Mouse (Mus musculus) heart, embryonic 13.5 days (tissue): ENCODE measurements around the gene Fmc1. TPM values are rescaled to one million over a fixed set of nuclear protein-coding genes. Genes with fewer than 3 reads are reported as not detected.
"Not testable (repeated sequence)": the region's sequence is repeated elsewhere in the genome, so short reads cannot be mapped to it uniquely, and the experiment has no call there.

ENCODE experiments used
- ATAC-seq: fragments of 200-750 bp; cut with Nextera tagmentation; 2 replicates; pipeline ENCODE4 v1.8.0; 2017; ENCODE audit warnings: moderate TSS enrichment; ENCODE audit not compliant: insufficient number of reproducible peaks, low FRiP score, low TSS enrichment; ENCODE audit errors: extremely low read depth
- H3K27ac ChIP-seq: fragments of 300-500 bp; sonication (generic); replicated peaks from 2 replicates; pipeline ENCODE4 v1.5.1; 2015; ENCODE audit warnings: moderate library complexity, mild to moderate bottlenecking, inconsistent platforms
- H3K27me3 ChIP-seq: fragments of 300-500 bp; sonication (generic); replicated peaks from 2 replicates; pipeline ENCODE4 v1.6.1; 2015; ENCODE audit warnings: mild to moderate bottlenecking, inconsistent platforms
- H3K36me3 ChIP-seq: fragments of 300-500 bp; sonication (generic); 2 replicates; pipeline ENCODE4 v1.6.1; 2015; ENCODE audit warnings: mild to moderate bottlenecking, inconsistent platforms
- H3K4me1 ChIP-seq: fragments of 300-500 bp; sonication (generic); 2 replicates; pipeline ENCODE4 v1.6.1; 2015; ENCODE audit warnings: inconsistent platforms
- H3K4me2 ChIP-seq: fragments of 300-500 bp; sonication (generic); 2 replicates; pipeline ENCODE4 v1.6.1; 2015; ENCODE audit warnings: inconsistent platforms, mild to moderate bottlenecking, moderate library complexity
- H3K4me3 ChIP-seq: fragments of 300-500 bp; sonication (generic); 2 replicates; pipeline ENCODE4 v1.5.1; 2015; ENCODE audit warnings: moderate library complexity, mild to moderate bottlenecking, inconsistent platforms
- H3K9ac ChIP-seq: fragments of 300-500 bp; sonication (generic); 2 replicates; pipeline ENCODE4 v1.6.1; 2015; ENCODE audit warnings: inconsistent platforms, mild to moderate bottlenecking, moderate library complexity
- H3K9me3 ChIP-seq: fragments of 300-500 bp; sonication (generic); 2 replicates; pipeline ENCODE4 v1.6.1; 2016; ENCODE audit warnings: inconsistent platforms
- WGBS: fragments of 180-500 bp; shearing (Covaris S2); methylation state at CpG from one replicate; pipeline ENCODE4 v1.1.7; 2015; ENCODE audit warnings: mixed read lengths; 5-methylcytosine and 5-hydroxymethylcytosine counted together
- polyA plus RNA-seq: library from polyadenylated mRNA; unstranded; fragments of >200 nt; fragmentation: Nextera tagmentation; extraction: Ambion mirVana; gene quantifications from 2 replicates; pipeline ENCODE4 v1.2.1, GENCODE M21; 2015

The Fmc1 gene
- polyA plus RNA-seq, 1 experiment from 2014 or later, result 192 TPM

DNA sequence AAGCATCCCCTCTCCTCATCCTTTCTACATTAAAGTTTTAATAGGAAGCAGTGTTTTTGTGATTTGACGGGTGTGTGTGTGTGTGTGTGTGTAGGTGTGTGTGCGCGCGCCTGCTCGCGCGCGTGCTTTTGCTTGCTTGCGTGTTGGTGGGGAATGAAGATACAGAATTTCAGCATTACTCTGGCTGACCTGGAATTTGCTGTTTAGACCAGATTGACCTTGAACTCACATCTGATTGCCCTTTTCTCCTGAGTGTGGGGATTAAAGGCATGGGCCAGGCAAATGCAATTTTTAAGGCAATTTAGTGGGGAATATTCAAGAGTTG, 2.0 kb downstream of the Fmc1 start:
- whole genome bisulfite sequencing, result 1% methylated on average over 9 of the region's 9 CpGs
- Histone ChIP-seq H3K27me3 (no peaks in the 10 kb centered on the region), H3K27ac (peak overlapping the region; percentile 99), H3K4me3 (peak overlapping the region; percentile 93), H3K4me2 (peak overlapping the region; percentile 85), H3K4me1 (peaks cover 21% of the 10 kb centered on the region), H3K9me3 (no peaks in the 10 kb centered on the region), H3K9ac (peak overlapping the region; percentile 98), H3K36me3 (peaks cover 15% of the 10 kb centered on the region)
- ATAC-seq, result no peak

DNA sequence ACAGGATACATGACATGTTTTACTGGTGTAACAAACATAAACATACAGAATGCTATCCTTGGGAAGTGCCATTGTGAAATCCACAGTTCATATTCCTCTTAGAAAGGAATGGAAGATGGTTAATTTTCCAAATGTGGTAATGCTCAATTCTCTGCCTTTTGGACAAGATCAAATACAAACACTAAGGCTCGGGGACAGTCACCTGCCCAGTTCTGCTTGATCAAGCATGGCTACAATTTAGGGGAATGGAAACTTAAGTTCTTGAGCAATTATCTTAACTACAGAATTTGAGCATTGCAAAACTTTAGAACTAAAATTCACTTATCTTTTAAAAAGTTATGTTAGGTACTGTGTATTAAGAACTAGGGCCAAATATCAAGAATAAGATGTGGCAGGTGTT, 2.5 kb downstream of the Fmc1 start:
- Histone ChIP-seq H3K27me3 (no peaks in the 10 kb centered on the region), H3K4me1 (peaks cover 21% of the 10 kb centered on the region), H3K36me3 (peaks cover 18% of the 10 kb centered on the region), H3K4me2 (peak overlapping the region; percentile 85), H3K4me3 (peak overlapping the region; percentile 93), H3K27ac (peak overlapping the region; percentile 99), H3K9me3 (no peaks in the 10 kb centered on the region), H3K9ac (peak overlapping the region; percentile 98)
- no peak for ATAC-seq
- 84% methylated on average over 1 of the region's 1 CpGs for WGBS

DNA sequence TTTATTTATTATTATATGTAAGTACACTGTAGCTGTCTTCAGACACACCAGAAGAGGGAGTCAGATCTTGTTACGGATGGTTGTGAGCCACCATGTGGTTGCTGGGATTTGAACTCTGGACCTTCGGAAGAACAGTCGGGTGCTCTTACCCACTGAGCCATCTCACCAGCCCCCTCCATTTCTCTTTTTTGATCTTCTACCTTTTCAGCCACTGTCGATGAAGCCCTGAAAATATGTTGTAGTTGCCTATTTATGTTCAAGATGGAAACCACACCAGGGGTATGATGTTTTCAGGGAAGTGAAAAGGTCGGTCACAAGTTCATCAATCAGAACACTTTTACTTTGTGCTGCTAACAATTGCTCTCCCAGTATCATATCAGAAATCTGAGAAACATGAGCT, 10.8 kb downstream of the Fmc1 start:
- H3K27ac ChIP-seq, H3K9ac ChIP-seq, ATAC-seq, H3K4me1 ChIP-seq, H3K27me3 ChIP-seq, H3K9me3 ChIP-seq, H3K4me3 ChIP-seq, H3K4me2 ChIP-seq: not testable (repeated sequence)
- WGBS, result 84% methylated on average over 5 of the region's 5 CpGs
- H3K36me3 ChIP-seq, result peaks cover 21% of the 10 kb centered on the region

DNA sequence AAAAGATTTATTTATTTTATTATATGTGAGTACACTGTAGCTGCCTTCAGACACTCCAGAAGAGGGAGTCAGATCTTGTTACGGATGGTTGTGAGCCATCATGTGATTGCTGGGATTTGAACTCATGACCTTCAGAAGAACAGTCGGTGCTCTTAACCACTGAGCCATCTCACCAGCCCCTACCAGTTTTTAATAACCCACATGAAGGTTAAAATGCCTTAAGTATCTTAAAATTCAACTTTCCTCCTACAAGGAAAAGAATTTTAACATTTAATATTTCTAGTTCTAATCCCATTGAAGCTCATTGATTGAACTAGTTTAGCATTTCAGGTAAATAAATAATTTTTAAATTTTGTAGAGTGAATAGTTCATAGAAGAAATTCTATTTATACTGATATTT, 13.7 kb downstream of the Fmc1 start:
- not testable (repeated sequence) for H3K36me3 ChIP-seq, ATAC-seq, H3K27me3 ChIP-seq, H3K4me2 ChIP-seq, H3K9me3 ChIP-seq, H3K4me3 ChIP-seq, H3K9ac ChIP-seq, H3K27ac ChIP-seq
- peaks cover 18% of the 10 kb centered on the region for H3K4me1 ChIP-seq
- WGBS, result 77% methylated on average over 2 of the region's 2 CpGs

DNA sequence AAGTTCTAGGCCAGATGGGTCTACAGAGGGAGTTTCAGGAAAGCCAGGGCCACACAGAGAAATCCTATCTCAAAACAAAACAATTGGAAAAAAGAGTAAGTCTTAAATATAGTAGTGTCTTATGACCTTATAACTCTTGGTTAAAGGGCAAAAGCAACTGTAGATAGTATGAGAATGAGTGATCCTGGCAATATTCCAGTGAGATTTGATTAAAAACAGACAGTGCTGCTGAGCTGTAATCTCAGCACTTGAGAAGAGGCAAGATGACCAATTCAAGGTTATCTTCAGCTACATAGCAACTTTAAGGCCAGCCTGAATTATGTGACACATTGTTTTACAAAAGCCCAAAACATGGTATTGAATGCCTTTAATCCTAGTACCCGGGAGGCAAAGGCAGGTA, 14.4 kb downstream of the Fmc1 start:
- Histone ChIP-seq H3K36me3 (no peaks in the 10 kb centered on the region), H3K27me3 (no peaks in the 10 kb centered on the region), H3K4me3 (no peak overlapping the region), H3K4me2 (no peak overlapping the region), H3K9ac (0 out of 2 replicates have a peak overlapping the region, but pooled peaks have one; percentile 19), H3K27ac (peak overlapping the region; percentile 80), H3K9me3 (no peaks in the 10 kb centered on the region), H3K4me1 (peaks cover 18% of the 10 kb centered on the region)
- WGBS, result 36% methylated on average over 1 of the region's 1 CpGs
- no peak for ATAC-seq

DNA sequence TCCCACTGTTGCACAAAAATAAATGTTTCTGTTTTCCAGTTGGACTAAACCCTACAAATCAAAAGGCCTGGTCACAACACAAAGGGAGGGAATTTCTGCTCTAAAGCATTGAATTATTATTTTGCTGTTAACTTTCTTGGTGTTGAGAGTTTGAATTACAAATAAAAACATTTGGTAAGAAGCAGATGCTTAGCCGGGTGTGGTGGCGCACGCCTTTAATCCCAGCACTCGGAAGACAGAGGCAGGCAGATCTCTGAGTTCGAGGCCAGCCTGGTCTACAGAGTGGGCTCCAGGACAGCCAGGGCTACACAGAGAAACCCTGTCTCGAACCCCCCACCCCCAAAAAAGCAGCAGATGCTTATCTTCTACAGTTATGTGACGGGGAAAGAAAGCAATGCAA, 15.3 kb downstream of the Fmc1 start:
- 87% methylated on average over 7 of the region's 7 CpGs for WGBS
- not testable (repeated sequence) for H3K27ac ChIP-seq, H3K36me3 ChIP-seq, H3K4me2 ChIP-seq, ATAC-seq, H3K4me3 ChIP-seq, H3K27me3 ChIP-seq, H3K9ac ChIP-seq, H3K9me3 ChIP-seq
- H3K4me1 ChIP-seq, result peaks cover 22% of the 10 kb centered on the region

DNA sequence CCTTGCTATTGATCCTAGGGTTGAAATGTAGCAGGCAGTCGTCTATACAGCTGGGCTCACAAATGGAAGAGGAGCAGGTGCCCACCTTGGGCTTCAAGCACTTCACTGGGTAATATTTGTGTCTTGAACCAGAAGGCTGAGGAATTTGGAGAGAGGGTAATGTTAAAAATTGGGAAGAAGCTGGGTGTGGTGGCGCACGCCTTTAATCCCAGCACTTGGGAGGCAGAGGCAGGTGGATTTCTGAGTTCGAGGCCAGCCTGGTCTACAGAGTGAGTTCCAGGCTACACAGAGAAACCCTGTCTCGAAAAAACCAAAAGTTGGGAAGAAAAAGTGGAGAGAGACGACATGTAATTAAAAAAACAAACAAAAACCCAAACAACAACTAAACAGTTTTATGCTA, 16.5 kb downstream of the Fmc1 start:
- ATAC-seq, H3K36me3 ChIP-seq, H3K27me3 ChIP-seq, H3K9me3 ChIP-seq: not testable (repeated sequence)
- 82% methylated on average over 6 of the region's 6 CpGs for WGBS
- Histone ChIP-seq H3K4me2 (peak overlapping the region; percentile 74), H3K27ac (peak overlapping the region; percentile 99), H3K4me1 (peaks cover 33% of the 10 kb centered on the region), H3K4me3 (peak overlapping the region; percentile 72), H3K9ac (peak overlapping the region; percentile 88)

DNA sequence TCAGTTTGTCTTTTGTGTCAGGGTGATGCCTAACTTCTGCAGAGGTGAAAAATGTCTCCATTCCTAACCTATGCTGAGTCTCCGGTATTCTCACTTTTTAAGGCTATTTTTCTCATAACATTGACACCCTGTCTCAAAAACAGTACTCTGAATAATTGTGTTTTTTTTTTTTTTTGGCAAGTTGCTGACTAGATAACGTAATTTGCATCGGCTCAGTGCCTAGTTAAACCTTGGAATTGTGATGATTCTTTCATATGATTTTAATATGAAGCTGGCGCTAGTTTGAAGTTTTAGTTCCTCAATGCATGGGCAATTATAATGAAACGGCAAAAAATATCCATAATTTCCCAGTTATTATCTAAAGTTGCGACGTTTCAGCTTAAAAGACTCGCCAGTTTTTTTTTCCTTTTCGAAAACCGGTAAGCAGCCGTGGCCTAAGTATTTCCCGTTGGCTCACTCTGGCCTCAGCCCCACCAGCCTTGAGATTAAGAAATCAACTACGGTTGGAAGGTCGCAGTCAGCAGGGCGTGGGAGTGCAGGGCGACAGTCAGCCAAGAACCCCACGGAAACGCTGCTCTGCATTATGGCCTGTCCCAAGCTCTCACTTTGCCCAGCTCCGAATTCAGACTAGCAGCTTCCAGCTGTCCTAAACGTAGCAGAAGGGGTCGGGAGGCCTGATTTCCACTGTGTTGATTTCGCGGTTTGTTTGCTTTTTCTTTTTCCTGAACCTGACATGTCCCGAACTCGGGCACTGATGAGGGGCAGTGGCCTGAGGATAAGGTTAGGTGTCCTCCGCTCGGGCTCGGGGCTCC, 17.2 kb downstream of the Fmc1 start:
- H3K4me1 ChIP-seq, result peaks cover 36% of the 10 kb centered on the region
- H3K27ac ChIP-seq, result peak overlapping the region; percentile 99
- H3K4me3 ChIP-seq, result peak overlapping the region; percentile 72
- H3K9me3 ChIP-seq, result no peaks in the 10 kb centered on the region
- H3K4me2 ChIP-seq, result peak overlapping the region; percentile 74
- no peak; the same call in 1 of the 2 replicates for ATAC-seq
- peak overlapping the region; percentile 88 for H3K9ac ChIP-seq
- 6% methylated on average over 28 of the region's 28 CpGs for WGBS
- no peaks in the 10 kb centered on the region for H3K27me3 ChIP-seq
- H3K36me3 ChIP-seq, result peaks cover 5% of the 10 kb centered on the region; the same call in 1 of the 2 replicates

DNA sequence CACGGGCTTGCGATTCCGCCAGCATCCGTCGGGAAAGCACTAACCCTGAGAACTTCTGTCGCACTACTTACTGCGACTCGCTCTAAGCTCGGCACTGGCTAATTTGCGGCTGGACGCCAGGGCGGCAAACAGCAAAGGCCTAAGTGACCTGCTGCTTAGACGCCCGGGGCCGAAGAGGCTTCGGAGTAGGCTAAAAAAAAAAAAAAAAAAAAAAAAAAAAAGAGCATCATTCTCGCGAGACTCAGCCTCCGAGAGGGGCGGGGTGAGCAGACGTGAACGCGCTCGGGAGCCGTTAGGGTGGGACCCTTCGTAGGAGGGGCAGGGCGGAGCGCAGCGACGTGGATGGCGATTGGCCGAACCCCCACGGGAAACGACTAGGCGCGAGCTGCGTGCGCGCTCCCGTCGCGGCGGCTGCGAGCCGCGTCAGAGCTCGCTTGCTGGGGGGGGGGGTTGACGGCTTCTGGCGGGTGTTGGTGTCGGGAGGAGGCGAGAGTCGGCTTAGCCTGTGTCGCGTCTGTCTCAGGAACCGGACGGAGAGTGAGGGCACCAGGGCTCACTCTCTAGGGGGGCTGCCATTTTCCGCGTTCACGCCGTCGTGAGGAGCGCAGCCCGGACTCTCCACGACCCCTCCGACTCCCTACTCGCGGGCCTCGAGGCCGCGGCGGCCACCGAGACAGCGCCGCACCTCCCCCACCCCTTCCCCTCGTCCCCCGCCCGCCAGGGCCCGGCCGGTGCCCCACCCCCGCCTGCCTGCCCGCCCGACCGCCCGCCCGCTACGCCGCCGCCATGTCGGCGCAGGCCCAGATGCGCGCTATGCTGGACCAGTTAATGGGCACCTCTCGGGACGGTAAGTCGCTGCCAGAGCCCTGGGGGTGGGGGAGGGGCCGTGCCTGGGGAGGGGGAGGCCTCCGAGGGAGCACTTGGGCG, 18.0 kb downstream of the Fmc1 start, which contains the start of gene Luc7l2:
TSS of gene Luc7l2 (plus strand) at position 273 of the 927 bp plus-strand sequence.
- Histone ChIP-seq H3K4me3 (peak within 1 kb of the TSS; percentile 72), H3K27me3 (no peaks in the 10 kb centered on the region), H3K27ac (peak within 1 kb of the TSS; percentile 99), H3K36me3 (peaks cover 12% of the 10 kb centered on the region), H3K9ac (peak within 1 kb of the TSS; percentile 96), H3K4me1 (peaks cover 43% of the 10 kb centered on the region), H3K9me3 (no peaks in the 10 kb centered on the region), H3K4me2 (peak within 1 kb of the TSS; percentile 74)
- WGBS, result under 1% methylated on average over 97 of the region's 98 CpGs
- peak; percentile 91 for ATAC-seq

DNA sequence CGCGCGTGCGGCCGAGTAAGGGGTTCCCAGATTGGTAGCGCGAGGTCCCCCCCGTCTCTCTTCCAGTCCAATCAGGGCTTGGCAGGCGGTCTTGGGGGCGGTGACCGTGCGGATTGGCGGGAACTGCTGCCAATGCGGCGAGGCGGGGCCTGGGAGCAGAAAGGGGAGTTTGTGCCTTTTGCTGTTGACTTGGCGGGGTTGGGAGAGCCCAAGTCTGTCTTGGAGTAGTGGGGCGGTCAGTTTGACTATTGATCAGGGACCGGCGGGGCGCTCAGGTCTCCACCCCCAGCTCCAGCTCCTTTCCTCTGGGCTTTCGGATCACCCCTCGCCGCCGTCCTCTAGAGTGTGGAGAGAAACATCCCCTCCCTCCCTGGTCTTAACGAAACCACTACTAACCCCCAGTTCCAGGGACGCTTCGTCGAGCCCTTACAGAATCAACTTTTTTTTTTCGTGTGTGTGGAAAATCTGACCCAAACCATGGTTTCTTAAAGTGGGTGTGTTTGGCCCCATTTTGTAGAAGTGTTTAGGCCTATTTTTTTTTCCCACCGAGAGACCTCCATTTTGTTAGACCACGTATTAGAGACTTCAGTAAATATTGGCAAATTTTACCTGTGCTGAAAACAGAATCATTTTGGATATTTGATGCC, 18.8 kb downstream of the Fmc1 start:
- peak overlapping the region; percentile 96 for H3K9ac ChIP-seq
- H3K4me1 ChIP-seq, result peaks cover 45% of the 10 kb centered on the region
- no peaks in the 10 kb centered on the region for H3K9me3 ChIP-seq
- peaks cover 13% of the 10 kb centered on the region for H3K36me3 ChIP-seq
- ATAC-seq, result peak; percentile 89
- peak overlapping the region; percentile 99 for H3K27ac ChIP-seq
- H3K4me2 ChIP-seq, result peak overlapping the region; percentile 70
- H3K27me3 ChIP-seq, result no peaks in the 10 kb centered on the region
- H3K4me3 ChIP-seq, result peak overlapping the region; percentile 72
- under 1% methylated on average over 32 of the region's 32 CpGs for WGBS

DNA sequence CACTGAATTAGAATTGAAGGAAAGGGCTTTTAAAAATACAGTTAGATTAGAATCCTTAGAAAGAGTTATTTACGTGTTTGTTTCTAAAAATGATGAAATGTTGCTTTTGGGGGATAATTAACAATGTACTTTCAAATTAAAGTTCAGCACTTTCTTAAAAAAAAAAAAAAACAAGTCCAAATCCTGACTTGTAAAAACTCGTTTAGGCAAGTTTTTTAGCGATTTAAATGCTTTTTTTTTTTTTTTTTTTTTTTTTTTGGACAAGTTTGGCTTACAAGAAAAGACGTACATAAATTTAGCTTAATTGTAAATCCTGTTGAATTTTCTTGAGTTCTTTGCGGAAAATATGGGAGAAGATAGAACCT, 19.3 kb downstream of the Fmc1 start:
- peak overlapping the region; percentile 70 for H3K4me2 ChIP-seq
- H3K9ac ChIP-seq, result peak overlapping the region; percentile 96
- 17% methylated on average over 5 of the region's 5 CpGs for WGBS
- peak overlapping the region; percentile 99; the same call in 1 of the 2 replicates for H3K27ac ChIP-seq
- H3K36me3 ChIP-seq, result peaks cover 16% of the 10 kb centered on the region
- H3K4me3 ChIP-seq, result peak overlapping the region; percentile 72
- H3K4me1 ChIP-seq, result peaks cover 46% of the 10 kb centered on the region
- H3K9me3 ChIP-seq, result no peaks in the 10 kb centered on the region
- no peak for ATAC-seq
- no peaks in the 10 kb centered on the region for H3K27me3 ChIP-seq
